Mouse (Mus musculus): ENCODE results near the gene Rchy1. TPM values are rescaled to one million over a fixed set of nuclear protein-coding genes. Genes with fewer than 3 reads are reported as not detected.

Gene Rchy1
- 65.7 and 73.2 TPM in 2 replicates for polyA plus RNA-seq (2015; fragmentation: Nextera tagmentation; extraction: Ambion mirVana)

DNA sequence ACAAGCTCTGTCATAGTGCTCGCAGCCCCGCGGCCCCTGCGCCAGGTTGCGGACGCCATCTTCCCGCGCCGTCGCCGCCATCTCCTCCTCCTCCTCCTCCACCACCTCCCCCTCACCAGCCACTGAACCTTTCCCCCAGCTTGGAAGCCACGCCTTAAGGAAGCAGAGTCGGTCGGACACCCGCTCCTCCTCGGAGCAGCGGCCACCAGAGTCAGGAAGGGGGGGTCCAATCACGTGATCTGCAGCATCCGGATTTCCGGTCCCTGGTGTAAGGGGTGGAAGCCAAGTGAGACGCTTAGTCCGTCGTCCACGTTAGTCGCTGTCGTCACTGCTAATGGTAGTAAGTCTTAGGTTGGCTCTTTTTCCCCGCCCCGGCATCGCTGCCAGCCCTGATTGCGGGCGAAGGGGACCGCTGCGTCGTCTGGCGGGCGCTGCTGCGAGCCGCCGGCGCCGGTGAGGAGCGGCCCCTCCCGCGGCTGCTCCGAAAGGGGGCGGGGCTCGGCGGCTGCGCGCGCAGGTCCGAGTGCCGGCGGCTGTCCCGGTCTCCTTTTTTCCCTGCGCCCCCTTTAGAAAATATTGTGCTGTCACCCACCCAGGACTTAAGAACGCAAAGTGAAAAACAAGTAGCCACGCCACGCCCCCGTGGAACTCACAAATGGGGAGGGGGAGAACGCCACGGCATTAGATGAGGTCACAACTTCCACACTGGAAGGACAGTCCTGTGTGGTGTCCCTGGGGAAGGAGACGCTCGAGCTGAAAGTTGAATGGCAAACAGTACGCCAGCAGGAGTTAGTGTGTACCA, at the start of gene Rchy1:
TSS of gene Rchy1 (minus strand) at position 430 of the 802 bp plus-strand sequence.
- H3K27ac ChIP-seq (replicated peaks), result peak within 1 kb of the TSS; percentile 99
- H3K4me1 ChIP-seq (replicated peaks; ENCODE audit: control insufficient read depth, insufficient read depth), result peaks cover 7% of the 10 kb centered on the region
- H3K9ac ChIP-seq (ENCODE audit: low read length), result peak within 1 kb of the TSS; percentile 87
- ATAC-seq (ENCODE audit: low FRiP score, low TSS enrichment) (peak; percentile 96), DNase-seq (ENCODE audit: low spot score) (peak; percentile 96)
- H3K4me3 ChIP-seq (ENCODE audit: low read depth, low read length), result peak within 1 kb of the TSS; percentile 74
- no peaks in the 10 kb centered on the region for H3K36me3 ChIP-seq (ENCODE audit: control insufficient read depth, insufficient read depth, low read length)
- WGBS, result 1% methylated on average over 64 of the region's 65 CpGs
- H3K4me2 ChIP-seq (replicated peaks; ENCODE audit: low read depth), result peak within 1 kb of the TSS; percentile 63
- TF ChIP-seq CTCF (IDR thresholded peaks at IDR 0.05; ENCODE audit: low read depth), result peak; percentile 51
- TF ChIP-seq EP300 (optimal IDR thresholded peaks at IDR 0.05), result peak; percentile 52
- no peaks in the 10 kb centered on the region for H3K9me3 ChIP-seq (ENCODE audit: control insufficient read depth, low read length)
- no peaks in the 10 kb centered on the region for H3K27me3 ChIP-seq (ENCODE audit: control insufficient read depth, insufficient read depth, low read length)

DNA sequence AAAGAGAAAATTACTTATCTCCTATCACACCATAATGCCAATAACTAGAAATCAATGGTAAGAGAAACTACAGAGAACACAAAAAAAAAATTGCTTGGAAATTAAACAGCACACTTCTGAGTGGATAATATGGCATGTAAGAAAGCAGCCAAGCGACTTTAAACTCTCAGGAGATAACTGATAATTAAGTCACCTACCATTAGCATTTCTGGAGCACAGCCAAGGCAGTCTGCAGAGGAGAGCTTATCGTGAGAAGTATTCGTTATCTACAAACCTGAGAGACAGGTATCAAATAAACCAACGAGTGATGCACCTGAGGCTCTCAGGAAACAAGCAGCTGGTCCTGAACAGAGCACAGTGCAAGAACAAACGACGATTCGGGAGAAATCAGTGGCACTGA, 48.9 kb upstream of the Rchy1 start:
- ATAC-seq (ENCODE audit: low FRiP score, low TSS enrichment), result no peak
- no peak overlapping the region for H3K4me2 ChIP-seq (replicated peaks; ENCODE audit: low read depth)
- no peaks in the 10 kb centered on the region for H3K36me3 ChIP-seq (ENCODE audit: control insufficient read depth, insufficient read depth, low read length)
- no peak overlapping the region for H3K4me3 ChIP-seq (ENCODE audit: low read depth, low read length)
- H3K27ac ChIP-seq (replicated peaks), result no peak overlapping the region
- no peaks in the 10 kb centered on the region for H3K27me3 ChIP-seq (ENCODE audit: control insufficient read depth, insufficient read depth, low read length)
- no peaks in the 10 kb centered on the region for H3K4me1 ChIP-seq (replicated peaks; ENCODE audit: control insufficient read depth, insufficient read depth)
- 55% methylated on average over 7 of the region's 7 CpGs for WGBS
- no peak overlapping the region for H3K9ac ChIP-seq (ENCODE audit: low read length)
- TF ChIP-seq EP300 (optimal IDR thresholded peaks at IDR 0.05), result no peak
- TF ChIP-seq CTCF (IDR thresholded peaks at IDR 0.05; ENCODE audit: low read depth), result no peak
- H3K9me3 ChIP-seq (ENCODE audit: control insufficient read depth, low read length), result no peaks in the 10 kb centered on the region
- no peak for DNase-seq (ENCODE audit: low spot score)

DNA sequence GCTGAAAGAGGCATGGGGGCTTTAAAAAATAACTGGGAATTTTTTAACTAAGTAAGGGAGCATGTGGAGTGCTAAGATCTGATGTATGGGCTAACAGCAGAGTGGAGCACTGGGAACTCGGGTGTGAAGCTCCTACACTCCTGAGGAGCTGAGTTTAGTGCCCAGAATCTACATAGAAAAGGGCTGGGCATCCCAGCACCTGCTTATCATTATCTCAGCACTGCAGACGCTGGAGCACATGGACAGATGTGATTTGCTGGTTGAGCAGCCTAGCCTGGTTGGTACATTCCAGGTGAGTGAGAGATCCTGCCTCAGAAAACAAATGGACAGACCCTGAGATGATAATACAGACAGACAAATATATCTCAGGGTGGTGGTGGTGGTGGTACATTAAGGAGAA, 47.0 kb upstream of the Rchy1 start:
- Histone ChIP-seq H3K4me1 (replicated peaks; ENCODE audit: control insufficient read depth, insufficient read depth) (no peaks in the 10 kb centered on the region), H3K9me3 (ENCODE audit: control insufficient read depth, low read length) (no peaks in the 10 kb centered on the region), H3K4me3 (ENCODE audit: low read depth, low read length) (no peak overlapping the region), H3K4me2 (replicated peaks; ENCODE audit: low read depth) (no peak overlapping the region), H3K27me3 (ENCODE audit: control insufficient read depth, insufficient read depth, low read length) (no peaks in the 10 kb centered on the region), H3K27ac (replicated peaks) (no peak overlapping the region), H3K36me3 (ENCODE audit: control insufficient read depth, insufficient read depth, low read length) (no peaks in the 10 kb centered on the region), H3K9ac (ENCODE audit: low read length) (no peak overlapping the region)
- WGBS, result 36% methylated on average over 2 of the region's 2 CpGs
- TF ChIP-seq EP300 (optimal IDR thresholded peaks at IDR 0.05) (no peak), CTCF (IDR thresholded peaks at IDR 0.05; ENCODE audit: low read depth) (no peak)
- DNase-seq (ENCODE audit: low spot score) (no peak), ATAC-seq (ENCODE audit: low FRiP score, low TSS enrichment) (no peak)

DNA sequence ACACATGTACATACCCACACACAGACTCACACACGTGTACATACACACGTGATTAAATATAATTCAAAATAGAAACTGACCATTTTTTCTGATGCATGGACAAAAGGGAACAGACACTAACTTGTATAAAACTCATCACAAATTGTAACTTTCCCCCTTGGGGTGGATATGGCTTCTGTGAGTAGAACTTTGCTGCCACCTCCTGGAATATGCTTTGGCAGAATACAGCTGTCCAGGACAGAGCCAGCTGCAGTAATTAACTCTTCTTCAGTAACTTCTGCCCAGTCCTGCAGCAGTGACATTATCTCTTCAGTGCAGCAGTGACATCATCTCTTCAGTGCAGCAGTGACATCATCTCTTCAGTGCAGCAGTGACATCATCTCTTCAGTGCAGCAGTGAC, 40.1 kb upstream of the Rchy1 start:
- DNase-seq (ENCODE audit: low spot score) (no peak), ATAC-seq (ENCODE audit: low FRiP score, low TSS enrichment) (no peak)
- Histone ChIP-seq H3K27ac (replicated peaks) (no peak overlapping the region), H3K9ac (ENCODE audit: low read length) (no peak overlapping the region), H3K27me3 (ENCODE audit: control insufficient read depth, insufficient read depth, low read length) (no peaks in the 10 kb centered on the region), H3K4me2 (replicated peaks; ENCODE audit: low read depth) (no peak overlapping the region), H3K36me3 (ENCODE audit: control insufficient read depth, insufficient read depth, low read length) (no peaks in the 10 kb centered on the region), H3K9me3 (ENCODE audit: control insufficient read depth, low read length) (no peaks in the 10 kb centered on the region), H3K4me3 (ENCODE audit: low read depth, low read length) (no peak overlapping the region), H3K4me1 (replicated peaks; ENCODE audit: control insufficient read depth, insufficient read depth) (no peaks in the 10 kb centered on the region)
- WGBS, result 69% methylated on average over 2 of the region's 2 CpGs
- TF ChIP-seq CTCF (IDR thresholded peaks at IDR 0.05; ENCODE audit: low read depth) (peak; percentile 84), EP300 (optimal IDR thresholded peaks at IDR 0.05) (no peak)

- no peak for TF ChIP-seq CTCF (IDR thresholded peaks at IDR 0.05; ENCODE audit: low read depth)
- TF ChIP-seq EP300 (optimal IDR thresholded peaks at IDR 0.05), result no peak
- Histone ChIP-seq H3K27me3 (ENCODE audit: control insufficient read depth, insufficient read depth, low read length) (no peaks in the 10 kb centered on the region), H3K9ac (ENCODE audit: low read length) (no peak overlapping the region), H3K9me3 (ENCODE audit: control insufficient read depth, low read length) (no peaks in the 10 kb centered on the region), H3K4me3 (ENCODE audit: low read depth, low read length) (no peak overlapping the region), H3K27ac (replicated peaks) (no peak overlapping the region), H3K4me2 (replicated peaks; ENCODE audit: low read depth) (no peak overlapping the region), H3K4me1 (replicated peaks; ENCODE audit: control insufficient read depth, insufficient read depth) (no peaks in the 10 kb centered on the region), H3K36me3 (ENCODE audit: control insufficient read depth, insufficient read depth, low read length) (no peaks in the 10 kb centered on the region)
- DNase-seq (ENCODE audit: low spot score), result no peak
- no peak for ATAC-seq (ENCODE audit: low FRiP score, low TSS enrichment)
- WGBS, result 63% methylated on average over 2 of the region's 2 CpGs
These were observed 37.9 kb upstream of the Rchy1 start for GRCm38 (mm10) chr5:92000770-92001169.

DNA sequence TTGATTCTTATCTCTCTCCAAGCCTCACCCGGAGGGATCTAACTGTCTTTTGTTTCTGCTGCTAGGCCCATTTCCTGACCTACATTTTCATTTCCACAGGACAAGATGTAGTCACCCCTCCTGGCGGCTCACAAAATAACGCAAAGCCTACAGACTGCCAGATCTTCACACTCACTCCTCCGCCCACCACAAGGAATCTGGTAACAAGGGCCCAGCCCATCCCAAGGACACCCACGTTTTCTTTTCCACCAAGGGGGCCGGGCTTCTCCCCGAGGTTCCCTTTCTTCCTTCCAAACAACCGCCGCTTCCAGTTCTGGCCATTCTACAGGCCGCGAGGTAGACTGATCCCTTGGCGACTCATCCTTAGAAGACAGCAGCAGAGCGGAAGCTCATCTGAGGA, 31.7 kb upstream of the Rchy1 start:
- Histone ChIP-seq H3K4me2 (replicated peaks; ENCODE audit: low read depth) (no peak overlapping the region), H3K36me3 (ENCODE audit: control insufficient read depth, insufficient read depth, low read length) (no peaks in the 10 kb centered on the region), H3K4me3 (ENCODE audit: low read depth, low read length) (no peak overlapping the region), H3K27me3 (ENCODE audit: control insufficient read depth, insufficient read depth, low read length) (no peaks in the 10 kb centered on the region), H3K27ac (replicated peaks) (no peak overlapping the region), H3K4me1 (replicated peaks; ENCODE audit: control insufficient read depth, insufficient read depth) (no peaks in the 10 kb centered on the region), H3K9me3 (ENCODE audit: control insufficient read depth, low read length) (no peaks in the 10 kb centered on the region), H3K9ac (ENCODE audit: low read length) (no peak overlapping the region)
- 61% methylated on average over 13 of the region's 13 CpGs for WGBS
- DNase-seq (ENCODE audit: low spot score), result no peak
- no peak for TF ChIP-seq EP300 (optimal IDR thresholded peaks at IDR 0.05)
- TF ChIP-seq CTCF (IDR thresholded peaks at IDR 0.05; ENCODE audit: low read depth), result no peak
- ATAC-seq (ENCODE audit: low FRiP score, low TSS enrichment), result no peak

All from stomach, postnatal 0 days (tissue).